Mouse (Mus musculus) CH12.LX (cell line): ENCODE results near the gene Parp9. TPM values are rescaled to one million over a fixed set of nuclear protein-coding genes. Genes with fewer than 3 reads are reported as not detected.

ENCODE experiments used
- DNase-seq: peaks from one replicate; pipeline ENCODE4 v3.0.0-alpha.2; 2013; ENCODE audit errors: extremely low read depth
- H3K27ac ChIP-seq: 2 replicates; pipeline ENCODE4 v1.5.1; 2012; ENCODE audit warnings: low read depth, mild to moderate bottlenecking, control low read depth, moderate library complexity; ENCODE audit not compliant: insufficient read depth
- H3K27me3 ChIP-seq: replicated peaks from 2 replicates; pipeline ENCODE3; 2012; ENCODE audit warnings: inconsistent platforms
- H3K36me3 ChIP-seq, 2 experiments: replicated peaks in 1 of 2; 2 replicates each; pipeline versions ENCODE3 to v1.6.1; 2012; ENCODE audit warnings: inconsistent platforms in 1 of 2, low read length in 1 of 2, mild to moderate bottlenecking in 1 of 2, mixed read lengths in 1 of 2, moderate library complexity in 1 of 2; ENCODE audit not compliant: control insufficient read depth in 1 of 2, insufficient read depth in 1 of 2
- H3K4me1 ChIP-seq, 2 experiments: 2 replicates each; pipeline ENCODE4 v1.6.1; 2012; ENCODE audit warnings: inconsistent platforms in 1 of 2, moderate library complexity in 1 of 2; ENCODE audit not compliant: insufficient read depth in 2 of 2, control insufficient read depth in 1 of 2
- H3K4me2 ChIP-seq: 2 replicates; pipeline ENCODE4 v1.6.1; 2012; ENCODE audit warnings: low read depth, mild to moderate bottlenecking, control low read depth; ENCODE audit not compliant: poor library complexity, insufficient read depth, severe bottlenecking
- H3K4me3 ChIP-seq, 3 experiments: fragments of 150-350 bp in 1 of 3; sonication (generic) in 1 of 3; replicated peaks in 1 of 3; 2 replicates each; pipeline versions ENCODE3 to v1.5.1; 2011 to 2012; ENCODE audit warnings: low read depth in 2 of 3, low read length in 2 of 3, mild to moderate bottlenecking in 2 of 3, moderate library complexity in 2 of 3, control low read depth in 1 of 3, improper control_type of control experiment in 1 of 3, inconsistent platforms in 1 of 3, mixed read lengths in 1 of 3; ENCODE audit not compliant: poor library complexity in 1 of 3
- H3K79me2 ChIP-seq: replicated peaks from 2 replicates; pipeline ENCODE4 v1.6.1; 2012; ENCODE audit warnings: mild to moderate bottlenecking, moderate library complexity; ENCODE audit not compliant: control insufficient read depth, poor library complexity, insufficient read depth, severe bottlenecking; ENCODE audit errors: extremely low read depth
- H3K9ac ChIP-seq: 2 replicates; pipeline ENCODE4 v1.6.1; 2012; ENCODE audit warnings: low read depth, mild to moderate bottlenecking, control low read depth, moderate library complexity; ENCODE audit not compliant: insufficient read depth
- H3K9me3 ChIP-seq: replicated peaks from 2 replicates; pipeline ENCODE3; 2012; ENCODE audit warnings: low read length, inconsistent platforms, mixed read lengths
- BHLHE40 ChIP-seq: IDR thresholded peaks from 2 replicates; pipeline ENCODE4 v1.6.1; 2011; ENCODE audit warnings: mild to moderate bottlenecking, low read depth, low read length, improper control_type of control experiment
- CHD1 ChIP-seq: IDR thresholded peaks from 2 replicates; pipeline ENCODE4 v1.6.1; 2012; ENCODE audit warnings: low read depth, low read length, improper control_type of control experiment, inconsistent platforms
- CHD2 ChIP-seq: IDR thresholded peaks from 2 replicates; pipeline ENCODE4 v1.6.1; 2011; ENCODE audit warnings: low read length, improper control_type of control experiment
- CTCF ChIP-seq, 2 experiments: IDR thresholded peaks in 1 of 2; conservative IDR thresholded peaks in 1 of 2; 2 replicates each; pipeline ENCODE4 v1.5.1; 2011 to 2012; ENCODE audit warnings: low read depth in 2 of 2, low read length in 2 of 2, improper control_type of control experiment in 1 of 2, inconsistent platforms in 1 of 2, mild to moderate bottlenecking in 1 of 2, moderate library complexity in 1 of 2
- E2F4 ChIP-seq: IDR thresholded peaks from 2 replicates; pipeline ENCODE4 v1.6.1; 2011; ENCODE audit warnings: low read depth, low read length, improper control_type of control experiment; ENCODE audit not compliant: insufficient replicate concordance
- ELF1 ChIP-seq: IDR thresholded peaks from 2 replicates; pipeline ENCODE4 v1.6.1; 2014; ENCODE audit warnings: low read depth, mild to moderate bottlenecking, inconsistent platforms, low read length, improper control_type of control experiment
- EP300 ChIP-seq: IDR thresholded peaks from 2 replicates; pipeline ENCODE4 v1.6.1; 2011; ENCODE audit warnings: low read length, improper control_type of control experiment
- ETS1 ChIP-seq: conservative IDR thresholded peaks from 2 replicates; pipeline ENCODE4 v1.6.1; 2012; ENCODE audit warnings: low read depth, mild to moderate bottlenecking, inconsistent platforms, low read length, improper control_type of control experiment, moderate library complexity
- GABPA ChIP-seq: IDR thresholded peaks from 2 replicates; pipeline ENCODE4 v1.6.1; 2012; ENCODE audit warnings: low read depth, low read length, improper control_type of control experiment, inconsistent platforms; ENCODE audit not compliant: insufficient replicate concordance
- HCFC1 ChIP-seq: IDR thresholded peaks from 2 replicates; pipeline ENCODE4 v1.6.1; 2012; ENCODE audit warnings: low read depth, mild to moderate bottlenecking, inconsistent platforms, low read length, improper control_type of control experiment
- IRF4 ChIP-seq: IDR thresholded peaks from 2 replicates; pipeline ENCODE4 v1.6.1; 2014; ENCODE audit warnings: low read depth, mild to moderate bottlenecking, inconsistent platforms, low read length, improper control_type of control experiment
- JUN ChIP-seq: IDR thresholded peaks from 2 replicates; pipeline ENCODE4 v1.6.1; 2011; ENCODE audit warnings: low read depth, mild to moderate bottlenecking, low read length, improper control_type of control experiment, moderate library complexity; ENCODE audit not compliant: insufficient read depth
- JUND ChIP-seq: conservative IDR thresholded peaks from 2 replicates; pipeline ENCODE4 v1.6.1; 2011; ENCODE audit warnings: low read depth, low read length, improper control_type of control experiment
- KAT2A ChIP-seq: IDR thresholded peaks from 2 replicates; pipeline ENCODE4 v1.6.1; 2012; ENCODE audit warnings: low read length, improper control_type of control experiment, inconsistent platforms; ENCODE audit not compliant: insufficient replicate concordance
- MAFK ChIP-seq: IDR thresholded peaks from 2 replicates; pipeline ENCODE4 v1.6.1; 2011; ENCODE audit warnings: low read length, improper control_type of control experiment; ENCODE audit not compliant: insufficient replicate concordance
- MAX ChIP-seq: IDR thresholded peaks from 2 replicates; pipeline ENCODE4 v1.6.1; 2011; ENCODE audit warnings: low read length, improper control_type of control experiment
- MAZ ChIP-seq: IDR thresholded peaks from 2 replicates; pipeline ENCODE4 v1.6.1; 2012; ENCODE audit warnings: low read depth, mild to moderate bottlenecking, inconsistent platforms, low read length, improper control_type of control experiment, moderate library complexity
- MEF2A ChIP-seq: IDR thresholded peaks from 2 replicates; pipeline ENCODE4 v1.6.1; 2014; ENCODE audit warnings: low read depth, mild to moderate bottlenecking, inconsistent platforms, low read length, improper control_type of control experiment, borderline replicate concordance
- MXI1 ChIP-seq: IDR thresholded peaks from 2 replicates; pipeline ENCODE4 v1.6.1; 2011; ENCODE audit warnings: mild to moderate bottlenecking, low read depth, low read length, improper control_type of control experiment
- MYC ChIP-seq: IDR thresholded peaks from 2 replicates; pipeline ENCODE4 v1.6.1; 2011; ENCODE audit warnings: low read depth, mild to moderate bottlenecking, improper control_type of control experiment, low read length
- NELFE ChIP-seq: IDR thresholded peaks from 2 replicates; pipeline ENCODE4 v1.6.1; 2011; ENCODE audit warnings: low read depth, low read length, improper control_type of control experiment
- NRF1 ChIP-seq: IDR thresholded peaks from 2 replicates; pipeline ENCODE4 v1.6.1; 2014; ENCODE audit warnings: low read depth, mild to moderate bottlenecking, inconsistent platforms, low read length, improper control_type of control experiment, moderate library complexity
- PAX5 ChIP-seq: IDR thresholded peaks from 2 replicates; pipeline ENCODE4 v1.6.1; 2012; ENCODE audit warnings: low read length, inconsistent platforms, mixed read lengths
- POLR2A ChIP-seq: IDR thresholded peaks from 2 replicates; pipeline ENCODE4 v1.6.1; 2011; ENCODE audit warnings: low read depth, mild to moderate bottlenecking, improper control_type of control experiment, low read length
- POLR2AphosphoS2 ChIP-seq: IDR thresholded peaks from 2 replicates; pipeline ENCODE4 v1.6.1; 2011; ENCODE audit warnings: low read depth, low read length, improper control_type of control experiment
- RAD21 ChIP-seq: IDR thresholded peaks from 2 replicates; pipeline ENCODE4 v1.6.1; 2011; ENCODE audit warnings: low read depth, mild to moderate bottlenecking, low read length, improper control_type of control experiment, moderate library complexity
- RCOR1 ChIP-seq: conservative IDR thresholded peaks from 2 replicates; pipeline ENCODE4 v1.6.1; 2012; ENCODE audit warnings: low read depth, mild to moderate bottlenecking, inconsistent platforms, low read length, improper control_type of control experiment
- SIN3A ChIP-seq: IDR thresholded peaks from 2 replicates; pipeline ENCODE4 v1.6.1; 2012; ENCODE audit warnings: low read length, improper control_type of control experiment, inconsistent platforms
- SMC3 ChIP-seq: IDR thresholded peaks from 2 replicates; pipeline ENCODE4 v1.6.1; 2011; ENCODE audit warnings: low read depth, low read length, improper control_type of control experiment
- TBP ChIP-seq: conservative IDR thresholded peaks from 2 replicates; pipeline ENCODE4 v1.6.1; 2011; ENCODE audit warnings: low read depth, low read length, improper control_type of control experiment
- TCF12 ChIP-seq: IDR thresholded peaks from 2 replicates; pipeline ENCODE4 v1.6.1; 2014; ENCODE audit warnings: low read depth, mild to moderate bottlenecking, inconsistent platforms, low read length, improper control_type of control experiment
- UBTF ChIP-seq: IDR thresholded peaks from 2 replicates; pipeline ENCODE4 v1.6.1; 2012; ENCODE audit warnings: low read depth, mild to moderate bottlenecking, inconsistent platforms, low read length, improper control_type of control experiment, moderate library complexity
- USF1 ChIP-seq: IDR thresholded peaks from 2 replicates; pipeline ENCODE4 v1.6.1; 2014; ENCODE audit warnings: low read depth, mild to moderate bottlenecking, inconsistent platforms, low read length, improper control_type of control experiment
- USF2 ChIP-seq: conservative IDR thresholded peaks from 2 replicates; pipeline ENCODE4 v1.6.1; 2011; ENCODE audit warnings: low read depth, low read length, improper control_type of control experiment
- ZC3H11A ChIP-seq: IDR thresholded peaks from 2 replicates; pipeline ENCODE4 v1.6.1; 2012; ENCODE audit warnings: low read depth, mild to moderate bottlenecking, inconsistent platforms, low read length, improper control_type of control experiment
- ZKSCAN1 ChIP-seq: IDR thresholded peaks from 2 replicates; pipeline ENCODE4 v1.6.1; 2012; ENCODE audit warnings: low read depth, inconsistent platforms, low read length, improper control_type of control experiment, borderline replicate concordance
- ZMIZ1 ChIP-seq: IDR thresholded peaks from 2 replicates; pipeline ENCODE4 v1.6.1; 2012; ENCODE audit warnings: low read depth, mild to moderate bottlenecking, inconsistent platforms, low read length, improper control_type of control experiment
- ZNF384 ChIP-seq: IDR thresholded peaks from 2 replicates; pipeline ENCODE4 v1.6.1; 2012; ENCODE audit warnings: low read depth, low read length, improper control_type of control experiment, inconsistent platforms
- dilution Hi-C: fragments of 300-500 bp; cut with MboI; formaldehyde crosslinking; loops from 2 replicates; pipeline ENCODE4 v1.14.3; 2020; ENCODE audit warnings: low sequenced_read_pairs; ENCODE audit not compliant: extremely low pct_unique_long_range_greater_than_20kb, extremely low pct_ligation_motif_present
- in situ Hi-C: fragments of 300-500 bp; cut with MboI; formaldehyde crosslinking; loops from 3 replicates; pipeline ENCODE4 v1.14.3; 2019; ENCODE audit warnings: low sequenced_read_pairs, low pct_ligation_motif_present, low pct_unique_long_range_greater_than_20kb, mixed read lengths
- polyA plus RNA-seq: library from polyadenylated mRNA; unstranded; fragments of >175 nt; gene quantifications from 2 replicates; pipeline ENCODE4 v1.2.1, GENCODE M21; 2012; ENCODE audit warnings: low read depth; ENCODE audit not compliant: insufficient read length
- total RNA-seq, 2 experiments: library from RNA; depleted of rRNA; stranded (reverse); fragments of 300-350 nt in 1 of 2; fragments of >200 nt in 1 of 2; gene quantifications; 2 replicates each; pipeline ENCODE4 v1.2.3; 2012 to 2014

Gene Parp9
- total and polyA plus RNA-seq, 3 experiments, result 30.3 to 53.1 (median 33.2) TPM

- dilution Hi-C loops, result no loop called here
These were observed 1.4 kb downstream of the Parp9 start for GRCm38 (mm10) chr16:35939690-35940089.

DNA sequence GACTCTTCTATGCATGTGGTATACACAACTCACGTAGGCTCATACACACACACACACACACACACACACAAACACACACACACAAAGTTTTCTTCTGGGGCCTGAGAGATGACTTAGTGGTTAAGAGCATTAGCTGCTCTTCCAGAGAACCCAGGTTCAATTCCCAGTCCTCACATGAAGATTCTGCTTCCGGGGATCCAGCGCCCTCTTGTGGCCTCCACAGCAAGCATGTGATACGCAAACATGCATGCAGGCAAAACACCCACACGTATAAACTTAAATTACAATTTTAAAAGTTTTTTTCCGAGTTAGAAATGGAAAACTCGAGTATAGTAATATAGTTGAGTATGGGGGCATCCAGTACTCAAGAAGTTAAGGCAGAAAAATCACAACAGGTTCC is 3.1 kb downstream of the Parp9 start:
- Histone ChIP-seq H3K27ac (no peak overlapping the region), H3K4me3 (no peak overlapping the region), H3K9me3 (no peaks in the 10 kb centered on the region), H3K36me3 (peaks cover 21 to 49% of the 10 kb centered on the region in 2 experiments), H3K9ac (no peak overlapping the region), H3K4me2 (no peak overlapping the region), H3K79me2 (peaks cover 6% of the 10 kb centered on the region), H3K4me1 (peaks cover 4 to 18% of the 10 kb centered on the region in 2 experiments), H3K27me3 (no peaks in the 10 kb centered on the region)
- in situ Hi-C loops, result no loop called here
- DNase-seq, result peak; percentile 57
- TF ChIP-seq SMC3 (peak; percentile 50), RAD21 (peak; percentile 39), ZNF384 (no peak), MAX (peak; percentile 53; the same call in 1 of the 2 replicates), CTCF (conservative IDR thresholded peaks at IDR 0.05 in 1 of 2, IDR thresholded peaks at IDR 0.05 in 1 of 2; ENCODE audit: low read depth in 2 of 2, low read length in 2 of 2) (peak; percentile 51 to 73), ELF1 (no peak), MYC (peak; percentile 77)
- dilution Hi-C loops, result no loop called here

More at GRCm38 (mm10) chr16:35939690-35940089, 1.4 kb downstream of the Parp9 start:
- H3K4me2 ChIP-seq, result peak overlapping the region; percentile 83
- H3K4me3 ChIP-seq, result peak overlapping the region; percentile 68 to 100 (median 69)
- peak; percentile 31; the same call in 1 of the 2 replicates for TF ChIP-seq MEF2A
- peak; percentile 68 for TF ChIP-seq USF1
- TF ChIP-seq MXI1, result peak; percentile 72
- peak; percentile 73; the same call in 1 of the 2 replicates for TF ChIP-seq MYC
- TF ChIP-seq ZNF384, result no peak
- no peak; the same call in 1 of the 2 replicates for TF ChIP-seq POLR2AphosphoS2
- no peak for TF ChIP-seq CHD1
- TF ChIP-seq CHD2, result no peak
- TF ChIP-seq EP300, result no peak
- peak; percentile 76 for TF ChIP-seq RAD21
- no peak for TF ChIP-seq JUN
- TF ChIP-seq ELF1, result peak; percentile 77
- peak; percentile 46; the same call in 1 of the 2 replicates for TF ChIP-seq RCOR1
- TF ChIP-seq NELFE, result peak; percentile 77
- peak; percentile 26; the same call in 1 of the 2 replicates for TF ChIP-seq ZC3H11A
- peak; percentile 45; the same call in 1 of the 2 replicates for TF ChIP-seq MAX
- TF ChIP-seq USF2, result peak; percentile 64
- peak; percentile 76 to 94 for TF ChIP-seq CTCF (conservative IDR thresholded peaks at IDR 0.05 in 1 of 2, IDR thresholded peaks at IDR 0.05 in 1 of 2; ENCODE audit: low read depth in 2 of 2, low read length in 2 of 2)
- no peak; the same call in 1 of the 2 replicates for TF ChIP-seq HCFC1
- TF ChIP-seq MAFK, result no peak
- TF ChIP-seq SMC3, result peak; percentile 80
- peak; percentile 89; the same call in 1 of the 2 replicates for TF ChIP-seq ZMIZ1
- TF ChIP-seq PAX5, result no peak
- no peak for TF ChIP-seq ZKSCAN1
- no peak for TF ChIP-seq UBTF
- no peak for TF ChIP-seq GABPA
- TF ChIP-seq KAT2A, result 0 out of 2 replicates have a peak, but pooled peaks have one; percentile 16
- peak; percentile 94 for TF ChIP-seq TBP
- peak; percentile 70 for TF ChIP-seq BHLHE40
- TF ChIP-seq SIN3A, result peak; percentile 68; the same call in 1 of the 2 replicates
- TF ChIP-seq MAZ, result peak; percentile 70; the same call in 1 of the 2 replicates
- peak; percentile 24; the same call in 1 of the 2 replicates for TF ChIP-seq ETS1
- no peak for TF ChIP-seq NRF1
- TF ChIP-seq IRF4, result peak; percentile 76
- TF ChIP-seq E2F4, result 0 out of 2 replicates have a peak, but pooled peaks have one; percentile 52
- no peak for TF ChIP-seq JUND
- TF ChIP-seq TCF12, result peak; percentile 67; the same call in 1 of the 2 replicates
- peak; percentile 86 for TF ChIP-seq POLR2A
- TF ChIP-seq, all 38 proteins: peak for 24
- Histone ChIP-seq H3K27ac (peak overlapping the region; percentile 55), H3K9ac (peak overlapping the region; percentile 64), H3K4me1 (peaks cover 6 to 28% of the 10 kb centered on the region in 2 experiments), H3K79me2 (peaks cover 6% of the 10 kb centered on the region), H3K27me3 (no peaks in the 10 kb centered on the region), H3K36me3 (peaks cover 29 to 51% of the 10 kb centered on the region in 2 experiments), H3K9me3 (no peaks in the 10 kb centered on the region)
- peak; percentile 95 for DNase-seq
- in situ Hi-C loops, result loop anchor here (5.0 to 10.0 kb wide), 2 partner anchors 67 to 195 kb away; partner anchors contain the start of gene Parp14
